Mouse (Mus musculus) kidney, embryonic 15.5 days (tissue): ENCODE data around the gene Lce1a1. TPM values are rescaled to one million over a fixed set of nuclear protein-coding genes. Genes with fewer than 3 reads are reported as not detected.

Experiments
- ATAC-seq: fragments of 200-750 bp; cut with Nextera tagmentation; replicated peaks from 2 replicates; pipeline ENCODE4 v1.8.0; 2017; ENCODE audit warnings: moderate TSS enrichment; ENCODE audit not compliant: low FRiP score
- H3K27ac ChIP-seq: fragments of 300-500 bp; sonication (generic); 2 replicates; pipeline ENCODE4 v1.5.1; 2015; ENCODE audit warnings: mild to moderate bottlenecking, inconsistent platforms
- H3K27me3 ChIP-seq: fragments of 300-500 bp; sonication (generic); 2 replicates; pipeline ENCODE4 v1.6.1; 2015; ENCODE audit warnings: inconsistent platforms
- H3K36me3 ChIP-seq: fragments of 300-500 bp; sonication (generic); 2 replicates; pipeline ENCODE4 v1.6.1; 2015; ENCODE audit warnings: inconsistent platforms
- H3K4me1 ChIP-seq: fragments of 300-500 bp; sonication (generic); 2 replicates; pipeline ENCODE4 v1.6.1; 2015; ENCODE audit warnings: inconsistent platforms
- H3K4me2 ChIP-seq: fragments of 300-500 bp; sonication (generic); 2 replicates; pipeline ENCODE4 v1.6.1; 2015; ENCODE audit warnings: moderate library complexity, mild to moderate bottlenecking, inconsistent platforms
- H3K4me3 ChIP-seq: fragments of 300-500 bp; sonication (generic); replicated peaks from 2 replicates; pipeline ENCODE4 v1.5.1; 2015; ENCODE audit warnings: mild to moderate bottlenecking, inconsistent platforms
- H3K9ac ChIP-seq: fragments of 300-500 bp; sonication (generic); 2 replicates; pipeline ENCODE4 v1.6.1; 2015; ENCODE audit warnings: mild to moderate bottlenecking, inconsistent platforms
- H3K9me3 ChIP-seq: fragments of 300-500 bp; sonication (generic); replicated peaks from 2 replicates; pipeline ENCODE4 v1.6.1; 2016; ENCODE audit warnings: inconsistent platforms
- WGBS: fragments of 180-500 bp; shearing (Covaris S2); methylation state at CpG from one replicate; pipeline ENCODE4 v1.1.7; 2015; ENCODE audit warnings: mixed read lengths; 5-methylcytosine and 5-hydroxymethylcytosine counted together
- polyA plus RNA-seq: library from polyadenylated mRNA; unstranded; fragments of >200 nt; fragmentation: Nextera tagmentation; extraction: Ambion mirVana; gene quantifications from 2 replicates; pipeline ENCODE4 v1.2.1, GENCODE M21; 2015

The Lce1a1 gene
- polyA plus RNA-seq, 1 experiment from 2014 or later = not detected

DNA sequence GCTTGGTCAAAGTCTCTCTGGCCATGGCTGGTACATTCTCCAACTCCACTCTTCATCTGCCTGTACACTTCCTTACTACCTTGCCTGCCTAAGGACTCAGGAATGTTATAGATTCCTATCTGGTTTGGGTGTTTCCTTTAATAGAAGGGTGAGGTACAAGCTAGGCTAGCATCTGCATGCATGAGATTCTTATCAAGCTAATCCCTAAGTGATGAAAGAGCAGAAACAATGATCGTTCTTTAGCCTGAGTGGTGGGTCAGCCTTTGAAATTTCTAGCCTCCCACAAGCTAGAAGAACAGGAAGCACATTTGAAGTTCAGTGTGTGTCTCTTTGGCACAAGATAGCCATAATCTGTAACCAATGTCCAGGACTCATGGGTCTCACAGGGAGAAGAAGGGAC, 38.3 kb downstream of the Lce1a1 start:
- Histone ChIP-seq H3K27me3 (no peaks in the 10 kb centered on the region), H3K4me2 (no peak overlapping the region), H3K36me3 (no peaks in the 10 kb centered on the region), H3K27ac (no peak overlapping the region), H3K9me3 (no peaks in the 10 kb centered on the region), H3K4me1 (no peaks in the 10 kb centered on the region), H3K4me3 (no peak overlapping the region), H3K9ac (no peak overlapping the region)
- WGBS = 66% methylated on average over 1 of the region's 1 CpGs
- no peak for ATAC-seq

DNA sequence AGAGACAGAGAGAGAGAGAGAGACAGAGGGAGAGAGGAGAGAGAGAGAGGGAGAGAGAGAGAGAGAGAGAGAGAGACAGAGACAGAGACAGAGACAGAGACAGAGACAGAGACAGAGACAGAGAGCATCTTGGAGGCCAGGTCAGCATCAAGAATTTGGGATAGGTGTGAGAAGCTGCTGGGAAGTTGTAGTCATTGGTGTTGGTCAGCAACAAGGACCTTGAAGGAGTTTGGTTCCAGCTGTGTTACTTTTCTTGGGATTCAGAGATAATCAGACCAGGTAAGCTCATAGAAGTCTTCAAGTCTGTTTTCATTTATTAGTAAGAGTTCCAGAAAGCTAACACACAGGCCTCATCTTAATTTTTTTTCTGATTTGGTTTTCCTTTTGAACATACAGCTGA, 40.7 kb downstream of the Lce1a1 start, which contains the start of gene 2210017I01Rik:
Gene 2210017I01Rik (minus strand): TSS at position 101 of the 400 bp plus-strand sequence.
- H3K4me1 ChIP-seq = no peaks in the 10 kb centered on the region
- no peak within 1 kb of the TSS for H3K27ac ChIP-seq
- no peak within 1 kb of the TSS for H3K9ac ChIP-seq
- no peaks in the 10 kb centered on the region for H3K36me3 ChIP-seq
- no peaks in the 10 kb centered on the region for H3K9me3 ChIP-seq
- H3K27me3 ChIP-seq = no peaks in the 10 kb centered on the region
- H3K4me2 ChIP-seq = no peak within 1 kb of the TSS
- ATAC-seq = no peak
- H3K4me3 ChIP-seq = no peak within 1 kb of the TSS

DNA sequence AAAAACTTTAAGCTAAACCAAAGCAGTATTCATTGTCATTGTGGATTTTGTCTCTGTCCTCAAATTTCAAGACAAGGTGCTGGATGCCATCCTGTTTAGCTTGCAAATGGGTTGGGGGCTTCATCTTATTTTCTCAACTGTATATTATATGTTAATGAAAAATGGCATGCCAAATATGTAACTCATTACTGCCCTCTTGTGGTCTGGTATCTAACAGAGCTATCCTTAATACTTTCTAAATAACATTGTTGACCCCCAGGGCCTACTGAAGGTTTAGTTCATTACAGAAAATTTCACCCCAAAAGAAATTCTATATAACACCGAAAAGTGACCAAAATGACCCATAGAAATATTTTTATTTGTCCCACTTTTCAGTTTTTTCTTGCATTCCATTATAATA, 45.9 kb downstream of the Lce1a1 start:
- Histone ChIP-seq H3K36me3 (no peaks in the 10 kb centered on the region), H3K27ac (no peak overlapping the region), H3K4me1 (no peaks in the 10 kb centered on the region), H3K4me3 (no peak overlapping the region), H3K9me3 (no peaks in the 10 kb centered on the region), H3K4me2 (no peak overlapping the region), H3K9ac (no peak overlapping the region), H3K27me3 (no peaks in the 10 kb centered on the region)
- ATAC-seq = no peak
- 58% methylated on average over 1 of the region's 1 CpGs for WGBS

DNA sequence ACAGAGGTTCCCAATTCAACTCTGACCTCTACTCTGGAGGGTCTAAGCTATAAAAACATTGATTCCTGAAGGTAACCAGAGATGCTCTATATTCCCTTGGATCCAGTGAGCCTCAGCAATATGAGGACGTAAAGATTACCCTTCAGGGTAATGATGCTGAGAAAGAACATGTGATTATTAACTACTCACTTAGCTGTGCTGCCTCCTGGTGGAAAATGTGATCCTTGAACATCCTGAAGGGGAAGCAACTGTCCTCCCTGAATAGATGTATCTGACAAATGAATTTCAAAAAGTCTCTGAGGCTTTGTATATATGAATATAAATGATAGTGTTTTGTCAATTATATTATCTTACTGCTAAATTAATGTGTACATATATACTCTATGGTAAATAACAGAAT, 47.7 kb downstream of the Lce1a1 start:
- H3K27ac ChIP-seq = no peak overlapping the region
- no peaks in the 10 kb centered on the region for H3K4me1 ChIP-seq
- no peak overlapping the region for H3K9ac ChIP-seq
- WGBS = 27% methylated on average over 1 of the region's 1 CpGs
- no peak overlapping the region for H3K4me3 ChIP-seq
- H3K36me3 ChIP-seq = no peaks in the 10 kb centered on the region
- no peak overlapping the region for H3K4me2 ChIP-seq
- no peaks in the 10 kb centered on the region for H3K27me3 ChIP-seq
- H3K9me3 ChIP-seq = no peaks in the 10 kb centered on the region
- ATAC-seq = no peak

DNA sequence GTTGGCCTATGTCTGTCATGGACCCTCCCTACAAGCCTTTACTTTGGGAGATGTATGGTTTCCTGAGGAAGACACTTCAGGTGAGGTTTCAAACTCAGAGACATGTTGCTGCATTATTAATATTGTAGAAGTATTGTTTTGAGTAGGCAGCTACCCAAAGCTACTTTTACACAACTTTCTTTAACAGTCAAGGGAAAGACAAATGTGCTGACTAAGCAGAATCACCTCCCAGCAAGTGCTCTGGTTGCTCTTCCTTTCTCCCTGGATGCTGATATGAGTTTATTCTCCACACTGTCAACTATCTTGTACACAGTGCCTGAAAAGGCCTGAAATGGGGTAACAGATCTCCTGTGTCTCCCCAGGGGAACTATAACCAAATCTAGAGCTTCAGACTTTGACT, 48.1 kb downstream of the Lce1a1 start:
- H3K27me3 ChIP-seq = no peaks in the 10 kb centered on the region
- no peaks in the 10 kb centered on the region for H3K36me3 ChIP-seq
- no peak overlapping the region for H3K9ac ChIP-seq
- no peak overlapping the region for H3K4me3 ChIP-seq
- H3K9me3 ChIP-seq = no peaks in the 10 kb centered on the region
- no peak overlapping the region for H3K27ac ChIP-seq
- no peaks in the 10 kb centered on the region for H3K4me1 ChIP-seq
- no peak overlapping the region for H3K4me2 ChIP-seq
- ATAC-seq = no peak

DNA sequence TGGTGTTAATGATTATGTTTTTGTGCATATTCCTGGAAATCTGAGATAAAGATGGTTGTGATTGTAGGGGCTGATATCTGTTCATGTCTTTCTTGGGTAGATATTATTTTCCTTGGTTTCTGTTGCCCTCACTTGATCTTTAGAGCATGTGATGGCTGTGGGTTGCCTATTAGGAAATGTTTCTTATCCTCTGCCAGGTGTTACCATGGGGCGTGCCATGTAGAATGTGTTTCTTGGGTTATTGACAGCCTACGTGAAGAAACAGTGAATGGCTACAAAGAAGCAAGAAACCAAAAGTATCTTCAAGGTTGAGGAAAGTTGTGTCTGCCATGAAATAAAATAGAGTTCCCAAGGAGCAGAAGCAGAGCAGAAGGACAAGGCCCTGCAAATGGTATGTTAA, 49.7 kb downstream of the Lce1a1 start:
- 86% methylated on average over 2 of the region's 2 CpGs for WGBS
- no peaks in the 10 kb centered on the region for H3K4me1 ChIP-seq
- no peak overlapping the region for H3K4me2 ChIP-seq
- H3K36me3 ChIP-seq = no peaks in the 10 kb centered on the region
- no peak overlapping the region for H3K4me3 ChIP-seq
- H3K9ac ChIP-seq = no peak overlapping the region
- no peaks in the 10 kb centered on the region for H3K9me3 ChIP-seq
- H3K27ac ChIP-seq = no peak overlapping the region
- no peaks in the 10 kb centered on the region for H3K27me3 ChIP-seq
- no peak for ATAC-seq

Other genes starting within 250 kb of the Lce1a1 start
- not detected in 2 replicates for gene Sprr2i, start 240.3 kb downstream of the Lce1a1 start, polyA plus RNA-seq
- gene Sprr2j-ps, start 230.2 kb downstream of the Lce1a1 start, polyA plus RNA-seq = not detected in 2 replicates
- gene Gm9774, start 218.9 kb downstream of the Lce1a1 start, polyA plus RNA-seq = 7.8 and 12.5 TPM in 2 replicates
- not detected in 2 replicates for gene Sprr2k, start 215.7 kb downstream of the Lce1a1 start, polyA plus RNA-seq
- gene Sprr1b, start 209.5 kb downstream of the Lce1a1 start, polyA plus RNA-seq = 0.41 and 0.83 TPM in 2 replicates
- gene Sprr3, start 189.6 kb downstream of the Lce1a1 start, polyA plus RNA-seq = 0.18 TPM in 1 of 2 replicates, not detected in the other
- gene Sprr1a, start 162.4 kb downstream of the Lce1a1 start, polyA plus RNA-seq = 15.2 and 17.5 TPM in 2 replicates
- not detected in 2 replicates for gene Sprr4, start 147.8 kb downstream of the Lce1a1 start, polyA plus RNA-seq
- not detected in 2 replicates for gene 2310046K23Rik, start 113.8 kb downstream of the Lce1a1 start, polyA plus RNA-seq
- 0.22 and 0.61 TPM in 2 replicates for gene Ivl, start 74.6 kb downstream of the Lce1a1 start, polyA plus RNA-seq
- not detected in 2 replicates for gene Smcp, start 59.3 kb downstream of the Lce1a1 start, polyA plus RNA-seq
- not detected in 2 replicates for gene 2210017I01Rik, start 40.8 kb downstream of the Lce1a1 start, polyA plus RNA-seq
- not detected in 2 replicates for gene Lce6a, start 26.6 kb downstream of the Lce1a1 start, polyA plus RNA-seq
- gene Lce1b, start 8.6 kb upstream of the Lce1a1 start, polyA plus RNA-seq = not detected in 2 replicates
- gene Lce1a2, start 22.0 kb upstream of the Lce1a1 start, polyA plus RNA-seq = not detected in 2 replicates
- gene Lce1c, start 30.9 kb upstream of the Lce1a1 start, polyA plus RNA-seq = not detected in 2 replicates
- gene Lce1d, start 38.9 kb upstream of the Lce1a1 start, polyA plus RNA-seq = not detected in 2 replicates
- not detected in 2 replicates for gene Lce1e, start 60.8 kb upstream of the Lce1a1 start, polyA plus RNA-seq
- not detected in 2 replicates for gene Lce1f, start 72.0 kb upstream of the Lce1a1 start, polyA plus RNA-seq
- gene Gm38119, start 90.8 kb upstream of the Lce1a1 start, polyA plus RNA-seq = not detected in 2 replicates
- gene Lce1g, start 104.0 kb upstream of the Lce1a1 start, polyA plus RNA-seq = not detected in 2 replicates
- not detected in 2 replicates for gene Lce1h, start 116.8 kb upstream of the Lce1a1 start, polyA plus RNA-seq
- not detected in 2 replicates for gene Lce1i, start 130.6 kb upstream of the Lce1a1 start, polyA plus RNA-seq
- gene Lce1j, start 142.2 kb upstream of the Lce1a1 start, polyA plus RNA-seq = not detected in 2 replicates
- gene Lce1k, start 159.6 kb upstream of the Lce1a1 start, polyA plus RNA-seq = not detected in 2 replicates
- gene Kprp, start 178.9 kb upstream of the Lce1a1 start, polyA plus RNA-seq = not detected in 2 replicates
- not detected in 2 replicates for gene Lce1l, start 203.0 kb upstream of the Lce1a1 start, polyA plus RNA-seq
- gene 2310050C09Rik, start 221.9 kb upstream of the Lce1a1 start, polyA plus RNA-seq = not detected in 2 replicates